Mouse (Mus musculus) T-cell, adult 66 days (primary cell): ENCODE measurements around the gene Acot10. TPM values are rescaled to one million over a fixed set of nuclear protein-coding genes. Genes with fewer than 3 reads are reported as not detected.

Experiments used
- total RNA-seq, 2 experiments: library from RNA; stranded (reverse); gene quantifications; 3 replicates in 1 of 2; 4 replicates in 1 of 2; pipeline ENCODE4 v1.2.4; 2023

Gene Acot10
- total RNA-seq: not detected

DNA sequence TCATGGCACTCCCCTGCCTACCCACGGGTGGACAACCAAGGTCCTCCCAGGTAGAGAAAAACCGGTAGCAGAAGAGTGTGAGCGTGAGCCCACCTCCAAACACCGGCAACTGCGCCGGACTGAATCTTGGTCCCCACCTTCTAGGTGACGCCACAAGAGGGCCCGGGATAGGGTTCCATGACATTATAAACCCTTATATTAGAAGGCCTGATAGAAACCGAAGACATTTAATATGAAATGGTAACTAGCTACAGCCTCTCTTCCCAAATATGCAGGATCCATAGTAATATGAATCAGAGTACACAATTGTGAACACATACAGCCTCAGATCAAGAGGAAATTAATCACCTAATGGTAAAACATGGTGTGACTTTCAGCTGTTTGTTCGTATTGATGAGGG lies at the start of gene Acot10:
Acot10 (minus strand) TSS at position 101 of the 400 bp plus-strand sequence.

Other genes with a start within 250 kb of the Acot10 start
- not detected for gene Cdh12, start 217.5 kb downstream of the Acot10 start, total RNA-seq